Mouse (Mus musculus) hindbrain, postnatal 0 days (tissue): Measurements from ENCODE around the gene Gm29427. TPM values are rescaled to one million over a fixed set of nuclear protein-coding genes. Genes with fewer than 3 reads are reported as not detected.
A peak's percentile ranks its signal among the peaks of the same experiment; 100 is the strongest.

Experiments
- ATAC-seq: fragments of 200-750 bp; cut with Nextera tagmentation; 2 replicates; pipeline ENCODE4 v1.8.0; 2017; ENCODE audit warnings: mild to moderate bottlenecking, moderate TSS enrichment, moderate library complexity
- DNase-seq: peaks from one replicate; pipeline ENCODE4 v3.0.0-alpha.2; 2015; ENCODE audit warnings: low spot score
- H3K27ac ChIP-seq: fragments of 300-500 bp; sonication (generic); 2 replicates; pipeline ENCODE4 v1.5.1; 2014; ENCODE audit warnings: mild to moderate bottlenecking
- H3K27me3 ChIP-seq: fragments of 300-500 bp; sonication (generic); 2 replicates; pipeline ENCODE4 v1.6.1; 2014; ENCODE audit warnings: low read length, mixed read lengths; ENCODE audit not compliant: insufficient read depth
- H3K36me3 ChIP-seq: fragments of 300-500 bp; sonication (generic); 2 replicates; pipeline ENCODE4 v1.6.1; 2014; ENCODE audit warnings: low read length, mixed read lengths; ENCODE audit not compliant: insufficient read depth
- H3K4me1 ChIP-seq: fragments of 300-500 bp; sonication (generic); 2 replicates; pipeline ENCODE4 v1.6.1; 2014; ENCODE audit warnings: antibody characterized with exemption, low read length, mixed read lengths; ENCODE audit not compliant: insufficient read depth
- H3K4me2 ChIP-seq: fragments of 300-500 bp; sonication (generic); 2 replicates; pipeline ENCODE4 v1.6.1; 2014; ENCODE audit warnings: low read depth, mild to moderate bottlenecking, low read length, moderate library complexity, mixed read lengths
- H3K4me3 ChIP-seq: fragments of 300-500 bp; sonication (generic); 2 replicates; pipeline ENCODE4 v1.5.1; 2014; ENCODE audit warnings: low read length
- H3K9ac ChIP-seq: fragments of 300-500 bp; sonication (generic); replicated peaks from 2 replicates; pipeline ENCODE4 v1.6.1; 2014; ENCODE audit warnings: mild to moderate bottlenecking, low read length, moderate library complexity, mixed read lengths
- H3K9me3 ChIP-seq: fragments of 300-500 bp; sonication (generic); 2 replicates; pipeline ENCODE4 v1.6.1; 2016; ENCODE audit warnings: low read length, mixed read lengths
- CTCF ChIP-seq: IDR thresholded peaks from 2 replicates; pipeline ENCODE4 v1.5.1; 2016; ENCODE audit warnings: antibody characterized with exemption, control low read depth, low read depth
- WGBS: fragments of 180-500 bp; shearing (Covaris S2); extraction: QIAGEN DNeasy Blood & Tissue Kit; methylation state at CpG from one replicate; pipeline ENCODE4 v1.1.7; 2014; 5-methylcytosine and 5-hydroxymethylcytosine counted together
- polyA plus RNA-seq: library from polyadenylated mRNA; unstranded; fragments of >200 nt; fragmentation: Nextera tagmentation; extraction: Ambion mirVana; gene quantifications from 2 replicates; pipeline ENCODE4 v1.2.1, GENCODE M21; 2015
- total RNA-seq: library from RNA; depleted of rRNA; stranded (reverse); fragments of >200 nt; gene quantifications from 2 replicates; pipeline ENCODE4 v1.2.3, GENCODE M21; 2014

Gm29427 gene
- total and polyA plus RNA-seq, 2 experiments from 2014 or later, result not detected

GRCm38 (mm10) chr1:130744961-130745360 is 29.4 kb upstream of the Gm29427 start:
- no peak for TF ChIP-seq CTCF
- Histone ChIP-seq H3K27ac (no peak overlapping the region), H3K4me2 (no peak overlapping the region), H3K4me1 (peaks cover 11% of the 10 kb centered on the region), H3K9me3 (no peaks in the 10 kb centered on the region), H3K4me3 (no peak overlapping the region), H3K36me3 (no peaks in the 10 kb centered on the region), H3K27me3 (no peaks in the 10 kb centered on the region), H3K9ac (no peak overlapping the region)
- WGBS, result 90% methylated on average over 5 of the region's 5 CpGs
- ATAC-seq, result no peak
- no peak for DNase-seq

- no peak for ATAC-seq
- no peak overlapping the region for H3K9ac ChIP-seq
- H3K27ac ChIP-seq, result no peak overlapping the region
- TF ChIP-seq CTCF, result no peak
- H3K27me3 ChIP-seq, result no peaks in the 10 kb centered on the region
- peaks cover 11% of the 10 kb centered on the region for H3K4me1 ChIP-seq
- no peak overlapping the region for H3K4me2 ChIP-seq
- DNase-seq, result no peak
- H3K4me3 ChIP-seq, result no peak overlapping the region
- H3K36me3 ChIP-seq, result no peaks in the 10 kb centered on the region
- H3K9me3 ChIP-seq, result no peaks in the 10 kb centered on the region
- 70% methylated on average over 2 of the region's 2 CpGs for WGBS
These were observed 28.6 kb upstream of the Gm29427 start for GRCm38 (mm10) chr1:130744217-130744616.

- Histone ChIP-seq H3K27me3 (no peaks in the 10 kb centered on the region), H3K9me3 (no peaks in the 10 kb centered on the region), H3K4me2 (no peak overlapping the region), H3K27ac (no peak overlapping the region), H3K4me1 (peaks cover 11% of the 10 kb centered on the region), H3K9ac (no peak overlapping the region), H3K36me3 (no peaks in the 10 kb centered on the region), H3K4me3 (no peak overlapping the region)
- no peak for TF ChIP-seq CTCF
- ATAC-seq, result no peak
- no peak for DNase-seq
- WGBS, result 93% methylated on average over 1 of the region's 1 CpGs
These were observed 28.2 kb upstream of the Gm29427 start for GRCm38 (mm10) chr1:130743775-130744174.

- ATAC-seq (no peak), DNase-seq (no peak)
- 92% methylated on average over 7 of the region's 7 CpGs for WGBS
- Histone ChIP-seq H3K9me3 (no peaks in the 10 kb centered on the region), H3K36me3 (no peaks in the 10 kb centered on the region), H3K4me3 (no peak overlapping the region), H3K4me1 (peaks cover 11% of the 10 kb centered on the region), H3K9ac (no peak overlapping the region), H3K27ac (no peak overlapping the region), H3K4me2 (no peak overlapping the region), H3K27me3 (no peaks in the 10 kb centered on the region)
- no peak for TF ChIP-seq CTCF
These were observed 26.6 kb upstream of the Gm29427 start for GRCm38 (mm10) chr1:130742201-130742600.

GRCm38 (mm10) chr1:130740781-130741720 is 25.5 kb upstream of the Gm29427 start:
- TF ChIP-seq CTCF, result no peak
- H3K27ac ChIP-seq, result no peak overlapping the region
- DNase-seq, result peak; percentile 41
- H3K36me3 ChIP-seq, result no peaks in the 10 kb centered on the region
- ATAC-seq, result peak; percentile 65
- no peak overlapping the region for H3K4me3 ChIP-seq
- H3K4me1 ChIP-seq, result peaks cover 11% of the 10 kb centered on the region
- WGBS, result 41% methylated on average over 15 of the region's 15 CpGs
- 0 out of 2 replicates have a peak overlapping the region, but pooled peaks have one; percentile 23 for H3K4me2 ChIP-seq
- no peaks in the 10 kb centered on the region for H3K9me3 ChIP-seq
- no peak overlapping the region for H3K9ac ChIP-seq
- no peaks in the 10 kb centered on the region for H3K27me3 ChIP-seq

- Histone ChIP-seq H3K36me3 (no peaks in the 10 kb centered on the region), H3K9ac (no peak overlapping the region), H3K9me3 (no peaks in the 10 kb centered on the region), H3K4me2 (no peak overlapping the region), H3K27ac (no peak overlapping the region), H3K4me1 (peaks cover 11% of the 10 kb centered on the region), H3K4me3 (no peak overlapping the region), H3K27me3 (no peaks in the 10 kb centered on the region)
- no peak for TF ChIP-seq CTCF
- peak; percentile 60; the same call in 1 of the 2 replicates for ATAC-seq
- DNase-seq, result peak; percentile 63
- WGBS, result 41% methylated on average over 4 of the region's 4 CpGs
These were observed 24.6 kb upstream of the Gm29427 start for GRCm38 (mm10) chr1:130740227-130740648.

GRCm38 (mm10) chr1:130739636-130740035 is 24.0 kb upstream of the Gm29427 start:
- no peak for DNase-seq

More at GRCm38 (mm10) chr1:130739636-130740035, 24.0 kb upstream of the Gm29427 start:
- TF ChIP-seq CTCF, result no peak
- Histone ChIP-seq H3K27ac (no peak overlapping the region), H3K4me2 (no peak overlapping the region), H3K36me3 (no peaks in the 10 kb centered on the region), H3K9ac (no peak overlapping the region), H3K9me3 (no peaks in the 10 kb centered on the region), H3K4me1 (peaks cover 11% of the 10 kb centered on the region), H3K27me3 (no peaks in the 10 kb centered on the region), H3K4me3 (no peak overlapping the region)
- WGBS, result 81% methylated on average over 3 of the region's 3 CpGs
- no peak for ATAC-seq
